Mouse (Mus musculus) limb, embryonic 12.5 days (tissue): ENCODE measurements at regions not wholly inside any gene's neighbourhood (a gene's known extent, or its start where the extent isn't known, plus 50 kb on each side); places are given as distances from the start of the nearest gene placed in this dataset.

Experiments
- ATAC-seq: fragments of 200-750 bp; cut with Nextera tagmentation; 2 replicates; pipeline ENCODE4 v1.8.0; 2017; ENCODE audit warnings: low read depth, moderate TSS enrichment; ENCODE audit not compliant: insufficient number of reproducible peaks, insufficient read depth, low FRiP score, low TSS enrichment
- H3K27ac ChIP-seq: fragments of 300-500 bp; sonication (generic); 2 replicates; pipeline ENCODE4 v1.5.1; 2016; ENCODE audit warnings: mild to moderate bottlenecking, moderate library complexity
- H3K27me3 ChIP-seq: fragments of 300-500 bp; sonication (generic); 2 replicates; pipeline ENCODE4 v1.6.1; 2016; ENCODE audit warnings: mild to moderate bottlenecking, moderate library complexity
- H3K36me3 ChIP-seq: fragments of 300-500 bp; sonication (generic); 2 replicates; pipeline ENCODE4 v1.6.1; 2016; ENCODE audit warnings: mild to moderate bottlenecking, moderate library complexity
- H3K4me1 ChIP-seq: fragments of 300-500 bp; sonication (generic); replicated peaks from 2 replicates; pipeline ENCODE4 v1.6.1; 2016
- H3K4me2 ChIP-seq: fragments of 300-500 bp; sonication (generic); 2 replicates; pipeline ENCODE4 v1.6.1; 2016; ENCODE audit warnings: mild to moderate bottlenecking, moderate library complexity
- H3K4me3 ChIP-seq: fragments of 300-500 bp; sonication (generic); replicated peaks from 2 replicates; pipeline ENCODE4 v1.5.1; 2016; ENCODE audit warnings: mild to moderate bottlenecking
- H3K9ac ChIP-seq: fragments of 300-500 bp; sonication (generic); replicated peaks from 2 replicates; pipeline ENCODE4 v1.6.1; 2016; ENCODE audit warnings: mild to moderate bottlenecking, moderate library complexity
- H3K9me3 ChIP-seq: fragments of 300-500 bp; sonication (generic); 2 replicates; pipeline ENCODE4 v1.6.1; 2016; ENCODE audit warnings: mild to moderate bottlenecking, moderate library complexity
- WGBS: fragments of 180-500 bp; shearing (Covaris S2); methylation state at CpG from one replicate; pipeline ENCODE4 v1.1.7; 2016; 5-methylcytosine and 5-hydroxymethylcytosine counted together

DNA sequence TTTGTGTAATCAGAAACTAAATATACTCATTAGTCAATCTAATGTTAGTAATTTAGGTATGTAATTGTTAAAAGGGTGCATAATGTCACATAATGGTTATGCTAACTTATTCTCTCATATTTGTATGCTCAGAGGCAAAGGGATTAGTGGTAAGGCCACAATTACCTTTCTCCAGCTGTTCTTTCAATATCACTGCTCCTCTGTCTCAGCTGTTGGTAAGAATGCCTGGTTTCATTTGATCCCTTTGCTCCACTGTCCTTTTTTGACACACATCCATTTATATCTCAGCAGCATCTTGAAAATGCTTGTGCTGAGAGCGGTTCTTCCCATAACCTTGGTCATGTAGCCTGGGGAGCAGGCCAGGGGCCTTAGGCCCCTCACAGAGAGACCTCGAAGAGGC, 294.9 kb upstream of the Tbx18 start:
- no peak overlapping the region for H3K4me3 ChIP-seq
- WGBS, result 57% methylated on average over 2 of the region's 2 CpGs
- no peaks in the 10 kb centered on the region for H3K9me3 ChIP-seq
- H3K27ac ChIP-seq, result no peak overlapping the region
- H3K36me3 ChIP-seq, result no peaks in the 10 kb centered on the region
- H3K27me3 ChIP-seq, result no peaks in the 10 kb centered on the region
- no peak for ATAC-seq
- no peak overlapping the region for H3K9ac ChIP-seq
- H3K4me1 ChIP-seq, result no peaks in the 10 kb centered on the region; the same call in 1 of the 2 replicates
- no peak overlapping the region for H3K4me2 ChIP-seq

DNA sequence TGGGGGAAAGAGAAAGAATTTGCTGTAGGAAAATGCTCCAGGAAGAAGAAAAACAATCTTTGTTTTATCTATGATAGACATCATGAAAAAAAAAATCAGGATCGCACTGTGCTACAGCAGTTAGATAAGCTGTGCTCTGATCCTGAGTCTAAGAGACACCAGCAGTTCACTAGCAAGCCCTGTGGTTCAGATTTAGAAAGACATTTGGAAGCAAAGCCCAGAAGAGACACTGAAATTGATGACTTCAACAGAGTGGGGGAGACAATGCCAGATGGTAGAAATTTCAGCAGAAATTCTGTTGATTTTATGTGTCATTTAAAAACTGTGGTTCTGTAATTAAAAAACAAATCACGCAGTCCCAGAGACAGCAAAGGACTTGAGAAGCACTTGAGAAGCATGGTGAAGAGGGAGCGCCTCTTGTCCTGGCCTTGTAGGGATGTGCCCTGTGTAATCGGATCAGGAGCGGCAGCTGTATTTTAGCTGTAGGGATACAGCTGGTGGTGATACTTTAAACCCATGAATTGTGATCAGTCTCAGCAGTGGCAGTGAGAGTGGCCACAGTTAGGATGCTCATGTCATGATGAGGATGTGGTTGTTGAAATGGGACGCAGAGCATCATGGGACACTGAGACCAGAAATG, 296.4 kb upstream of the Nt5e start:
- no peaks in the 10 kb centered on the region for H3K9me3 ChIP-seq
- H3K27ac ChIP-seq, result no peak overlapping the region
- no peaks in the 10 kb centered on the region for H3K27me3 ChIP-seq
- H3K4me1 ChIP-seq, result no peaks in the 10 kb centered on the region
- WGBS, result 83% methylated on average over 6 of the region's 6 CpGs
- H3K4me3 ChIP-seq, result no peak overlapping the region
- no peak overlapping the region for H3K9ac ChIP-seq
- H3K4me2 ChIP-seq, result no peak overlapping the region
- 0 out of 2 replicates have a peak, but pooled peaks have one; percentile 47 for ATAC-seq
- no peaks in the 10 kb centered on the region for H3K36me3 ChIP-seq

DNA sequence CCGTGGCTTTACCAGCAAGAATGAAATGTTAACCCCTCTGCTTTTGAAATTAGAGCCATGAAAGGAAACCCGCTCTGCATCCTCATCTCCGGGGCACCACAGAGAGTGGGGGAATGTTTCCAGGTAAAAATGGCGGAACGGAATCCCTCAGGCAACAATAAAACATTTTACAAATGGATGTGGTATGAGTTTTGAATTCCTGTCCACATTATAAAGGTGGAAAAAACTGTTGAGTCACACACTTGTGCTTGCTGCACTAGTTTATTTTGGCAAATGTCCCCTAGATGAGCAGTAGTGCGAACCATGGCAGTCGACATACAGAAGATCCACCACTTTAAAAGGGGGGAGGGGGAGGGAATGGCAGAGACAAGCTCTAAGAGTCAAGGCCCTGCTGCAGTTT, 289.4 kb upstream of the Nt5e start:
- H3K9ac ChIP-seq, result no peak overlapping the region
- H3K9me3 ChIP-seq, result no peaks in the 10 kb centered on the region
- no peaks in the 10 kb centered on the region for H3K4me1 ChIP-seq
- H3K27me3 ChIP-seq, result no peaks in the 10 kb centered on the region
- H3K4me2 ChIP-seq, result no peak overlapping the region
- 75% methylated on average over 7 of the region's 7 CpGs for WGBS
- no peaks in the 10 kb centered on the region for H3K36me3 ChIP-seq
- ATAC-seq, result no peak
- H3K4me3 ChIP-seq, result no peak overlapping the region
- no peak overlapping the region for H3K27ac ChIP-seq

DNA sequence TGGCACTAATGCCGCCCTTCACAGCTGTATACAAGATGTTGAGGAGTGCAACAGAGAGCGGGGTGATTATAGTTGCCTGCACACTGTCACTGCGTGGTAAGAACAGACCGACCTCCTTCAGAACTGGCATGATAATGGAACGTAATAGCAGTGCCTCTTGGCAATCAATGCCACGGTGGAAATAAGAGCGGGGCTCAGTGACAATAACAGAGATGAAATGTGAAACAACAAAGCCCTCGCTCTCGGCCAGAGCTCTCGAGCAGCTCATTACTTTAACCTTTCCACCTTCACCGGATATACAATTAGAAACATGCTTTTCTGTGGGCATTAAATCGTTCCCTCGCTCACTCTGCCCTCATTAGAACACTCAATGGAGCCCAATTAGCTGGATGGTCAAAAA, 277.7 kb upstream of the Nt5e start:
- Histone ChIP-seq H3K9me3 (no peaks in the 10 kb centered on the region), H3K27me3 (no peaks in the 10 kb centered on the region), H3K36me3 (no peaks in the 10 kb centered on the region), H3K27ac (peak overlapping the region; percentile 53), H3K4me2 (peak overlapping the region; percentile 43), H3K9ac (no peak overlapping the region), H3K4me1 (peaks cover 21% of the 10 kb centered on the region), H3K4me3 (0 out of 2 replicates have a peak overlapping the region, but pooled peaks have one; percentile 9)
- no peak; the same call in 1 of the 2 replicates for ATAC-seq
- WGBS, result 14% methylated on average over 13 of the region's 13 CpGs

DNA sequence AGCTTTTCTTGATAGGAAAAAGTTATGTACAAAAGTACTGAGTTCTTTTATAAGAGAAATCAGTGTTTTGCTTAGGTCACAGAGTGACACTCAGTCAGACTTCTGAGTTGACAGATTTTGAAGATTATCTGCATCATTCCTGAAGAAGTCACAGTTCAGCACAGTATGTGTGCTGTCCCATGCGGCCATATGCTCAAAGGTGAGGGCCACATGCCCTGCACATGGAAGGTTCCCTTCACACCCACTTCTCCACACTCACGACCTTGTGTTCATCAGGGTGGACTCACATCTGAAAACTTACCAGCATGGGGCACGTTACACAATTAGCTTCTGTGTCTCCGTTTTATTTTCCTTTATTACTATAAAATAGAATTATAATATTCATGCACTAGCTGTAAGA, 277.2 kb upstream of the Nt5e start:
- Histone ChIP-seq H3K9me3 (no peaks in the 10 kb centered on the region), H3K9ac (no peak overlapping the region), H3K27me3 (no peaks in the 10 kb centered on the region), H3K27ac (no peak overlapping the region), H3K36me3 (no peaks in the 10 kb centered on the region), H3K4me2 (no peak overlapping the region), H3K4me1 (peaks cover 21% of the 10 kb centered on the region), H3K4me3 (no peak overlapping the region)
- no peak for ATAC-seq
- 37% methylated on average over 4 of the region's 4 CpGs for WGBS

DNA sequence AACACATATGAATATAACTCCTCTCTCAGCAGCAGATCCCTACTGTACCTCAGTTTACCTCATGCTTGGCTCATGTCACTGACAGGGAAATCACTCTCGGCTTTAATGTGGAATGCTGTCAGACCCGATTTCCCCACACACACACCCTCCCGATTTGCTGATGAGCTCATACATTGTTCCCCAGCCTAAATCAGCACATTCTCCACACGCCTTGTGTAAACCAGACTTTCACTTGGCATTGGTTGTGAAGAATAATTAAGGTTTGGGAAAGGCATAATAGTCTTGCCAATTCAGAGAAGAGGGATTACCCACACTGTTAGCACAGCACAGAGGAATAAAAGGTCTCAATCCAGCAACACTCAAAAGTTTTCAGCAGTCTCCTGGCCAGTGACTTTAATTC, 268.4 kb upstream of the Nt5e start:
- no peak for ATAC-seq

DNA sequence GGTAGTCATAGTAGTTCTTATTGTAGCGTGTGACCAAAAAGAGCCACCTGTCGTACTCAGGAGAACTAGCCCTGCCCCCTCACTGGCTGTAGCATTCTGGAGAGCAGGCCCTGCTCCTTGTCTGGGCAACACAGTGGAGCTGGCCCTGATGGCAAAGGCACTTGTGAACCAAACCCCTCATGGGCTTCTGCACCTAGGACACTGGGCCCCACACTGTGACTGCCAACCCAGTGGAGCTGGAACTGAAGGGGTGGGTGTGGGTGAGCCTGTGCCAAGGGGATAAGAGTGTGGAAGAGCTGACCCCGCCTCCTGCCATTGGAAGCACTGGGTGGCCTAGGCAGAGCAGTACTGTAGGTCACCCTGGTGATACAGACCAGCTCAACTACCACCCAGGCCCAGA, 268.0 kb upstream of the Nt5e start:
- Histone ChIP-seq H3K9me3 (peaks cover 4% of the 10 kb centered on the region; the same call in 1 of the 2 replicates), H3K4me2 (no peak overlapping the region), H3K36me3 (no peaks in the 10 kb centered on the region), H3K27ac (no peak overlapping the region), H3K9ac (no peak overlapping the region), H3K27me3 (peaks cover 11% of the 10 kb centered on the region), H3K4me3 (no peak overlapping the region), H3K4me1 (peaks cover 6% of the 10 kb centered on the region)
- ATAC-seq, result no peak
- WGBS, result 87% methylated on average over 3 of the region's 3 CpGs

More for the DNA sequence above, 268.4 kb upstream of the Nt5e start:
- 72% methylated on average over 4 of the region's 4 CpGs for WGBS
- Histone ChIP-seq H3K4me2 (no peak overlapping the region), H3K27ac (no peak overlapping the region), H3K9me3 (peaks cover 4% of the 10 kb centered on the region; the same call in 1 of the 2 replicates), H3K9ac (no peak overlapping the region), H3K4me1 (0 out of 2 replicates have a peak, but pooled peaks cover 5% of the 10 kb centered on the region), H3K27me3 (peaks cover 11% of the 10 kb centered on the region), H3K36me3 (no peaks in the 10 kb centered on the region), H3K4me3 (no peak overlapping the region)

DNA sequence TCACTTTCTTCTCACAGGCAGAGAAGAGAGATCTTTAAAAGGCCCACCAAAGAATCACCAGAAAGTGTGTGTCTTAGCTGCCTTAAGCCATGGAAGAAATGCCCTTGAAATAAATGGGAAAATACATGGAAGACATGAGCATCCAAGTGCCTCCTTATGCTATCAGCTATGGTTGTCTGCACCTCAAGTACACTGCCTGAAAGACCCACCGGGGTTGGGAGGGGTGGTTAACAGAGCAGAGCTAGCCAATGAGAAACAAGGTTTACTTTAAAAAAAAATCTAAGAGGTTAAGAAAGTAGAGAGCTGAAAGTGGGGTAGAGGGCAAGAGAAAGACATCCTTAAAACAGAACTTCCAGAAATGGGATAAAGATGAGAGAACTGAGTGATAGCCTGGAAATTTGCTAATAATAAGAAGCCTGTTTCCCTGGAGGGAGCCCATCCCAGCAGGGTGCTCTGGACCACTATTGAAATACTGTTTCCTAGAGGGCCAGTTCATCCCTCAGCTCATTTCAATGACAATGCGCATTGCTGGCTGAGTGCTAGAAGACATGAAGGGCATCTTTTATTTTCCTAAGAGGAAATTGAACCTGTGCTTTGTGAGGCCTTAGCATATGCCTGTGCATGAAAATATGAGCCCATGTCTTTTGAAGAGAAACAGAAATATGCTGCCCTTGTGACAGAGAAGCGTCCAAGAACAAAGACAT, 262.9 kb upstream of the Nt5e start:
- Histone ChIP-seq H3K27me3 (peaks cover 8% of the 10 kb centered on the region; the same call in 1 of the 2 replicates), H3K27ac (0 out of 2 replicates have a peak overlapping the region, but pooled peaks have one; percentile 14), H3K36me3 (no peaks in the 10 kb centered on the region), H3K4me1 (peaks cover 32% of the 10 kb centered on the region), H3K9ac (no peak overlapping the region), H3K4me2 (no peak overlapping the region), H3K9me3 (peaks cover 4% of the 10 kb centered on the region; the same call in 1 of the 2 replicates), H3K4me3 (no peak overlapping the region)
- ATAC-seq, result no peak
- 42% methylated on average over 3 of the region's 3 CpGs for WGBS

DNA sequence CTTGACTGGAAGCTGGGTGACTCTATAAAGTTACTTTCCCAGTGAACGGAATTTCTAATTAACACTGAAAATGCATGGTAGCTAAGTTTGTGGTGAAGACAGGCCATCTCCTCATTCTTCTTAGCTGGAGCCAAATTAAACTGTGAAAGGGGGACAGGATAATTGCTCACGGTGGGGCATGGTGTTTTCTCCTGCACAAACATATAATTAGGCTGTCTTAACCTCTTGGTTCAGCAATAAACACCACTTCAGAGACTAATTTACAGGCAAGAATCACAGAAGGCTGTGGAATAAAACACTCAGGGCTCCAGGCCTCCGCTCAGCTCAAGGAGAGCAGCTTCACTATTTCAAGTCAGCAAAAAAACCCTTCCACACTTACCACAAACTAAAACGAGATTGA, 261.9 kb upstream of the Nt5e start:
- 13% methylated on average over 4 of the region's 4 CpGs for WGBS
- Histone ChIP-seq H3K36me3 (no peaks in the 10 kb centered on the region), H3K4me2 (no peak overlapping the region), H3K27me3 (0 out of 2 replicates have a peak, but pooled peaks cover 6% of the 10 kb centered on the region), H3K9me3 (peaks cover 4% of the 10 kb centered on the region; the same call in 1 of the 2 replicates), H3K9ac (no peak overlapping the region), H3K4me1 (peaks cover 41% of the 10 kb centered on the region), H3K27ac (peak overlapping the region; percentile 13; the same call in 1 of the 2 replicates), H3K4me3 (no peak overlapping the region)
- ATAC-seq, result no peak

DNA sequence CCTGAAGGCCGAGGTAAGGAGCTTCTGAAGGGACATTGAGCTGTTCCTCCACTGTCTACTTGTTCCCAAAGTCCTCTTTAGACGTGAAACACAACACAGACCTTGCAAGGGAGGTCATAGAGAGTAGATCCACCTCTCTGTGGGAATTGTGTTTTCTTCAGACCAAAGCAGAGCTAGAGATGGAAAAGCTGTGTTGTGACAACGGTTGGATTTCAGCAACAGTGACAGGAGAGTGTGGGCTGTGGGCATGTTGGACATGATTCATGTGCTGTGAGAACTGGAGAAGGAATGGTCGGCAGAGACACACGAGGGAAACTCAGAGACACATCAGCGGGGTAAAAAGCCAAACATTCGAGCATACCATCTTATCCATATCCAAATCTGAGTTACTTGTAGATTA, 261.2 kb upstream of the Nt5e start:
- no peak overlapping the region for H3K9ac ChIP-seq
- H3K27ac ChIP-seq, result peak overlapping the region; percentile 45; the same call in 1 of the 2 replicates
- 0 out of 2 replicates have a peak, but pooled peaks cover 4% of the 10 kb centered on the region for H3K27me3 ChIP-seq
- no peak for ATAC-seq
- no peak overlapping the region; the same call in 1 of the 2 replicates for H3K4me2 ChIP-seq
- WGBS, result 56% methylated on average over 7 of the region's 7 CpGs
- no peak overlapping the region for H3K4me3 ChIP-seq
- peaks cover 4% of the 10 kb centered on the region; the same call in 1 of the 2 replicates for H3K9me3 ChIP-seq
- peaks cover 49% of the 10 kb centered on the region for H3K4me1 ChIP-seq
- no peaks in the 10 kb centered on the region for H3K36me3 ChIP-seq

DNA sequence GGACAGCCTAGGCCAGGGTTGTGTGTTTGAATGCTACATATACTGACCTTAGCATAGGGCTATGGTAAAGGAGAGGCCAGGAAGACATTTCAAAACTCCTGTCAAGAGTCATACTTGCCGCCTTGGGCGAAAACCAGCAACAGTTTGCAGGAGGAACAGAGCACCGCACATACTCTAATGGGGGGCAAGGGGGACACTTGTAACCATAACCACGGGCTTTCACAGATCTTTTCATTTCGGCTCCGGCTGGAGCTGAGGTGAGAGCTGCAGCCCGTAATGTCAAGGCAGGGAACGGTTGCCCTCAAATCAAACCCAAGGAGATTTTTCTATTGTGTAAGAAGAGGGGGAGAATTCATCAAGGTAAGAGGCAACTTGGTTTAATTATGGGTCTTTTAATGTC, 258.7 kb upstream of the Nt5e start:
- H3K4me3 ChIP-seq, result no peak overlapping the region
- H3K4me2 ChIP-seq, result peak overlapping the region; percentile 50
- WGBS, result 25% methylated on average over 8 of the region's 8 CpGs
- no peak overlapping the region for H3K9ac ChIP-seq
- H3K9me3 ChIP-seq, result no peaks in the 10 kb centered on the region
- no peaks in the 10 kb centered on the region for H3K36me3 ChIP-seq
- peaks cover 74% of the 10 kb centered on the region for H3K4me1 ChIP-seq
- peak overlapping the region; percentile 77 for H3K27ac ChIP-seq
- ATAC-seq, result no peak; the same call in 1 of the 2 replicates
- H3K27me3 ChIP-seq, result peaks cover 8% of the 10 kb centered on the region; the same call in 1 of the 2 replicates
